Mouse (Mus musculus) left cerebral cortex, postnatal 4 days (tissue): Measurements from ENCODE around the gene Unc50. TPM values are rescaled to one million over a fixed set of nuclear protein-coding genes. Genes with fewer than 3 reads are reported as not detected.

Experiments used
- DNase-seq: peaks from one replicate; pipeline ENCODE4 v3.0.0-alpha.2; 2022
- intact Hi-C: fragments of 180-260 bp; cut with DNase I; formaldehyde crosslinking; loops from one replicate; pipeline ENCODE4 v1.15.1; 2025
- total RNA-seq, 2 experiments: library from RNA; stranded (reverse); gene quantifications; 2 replicates each; pipeline ENCODE4 v1.2.3; 2021

The Unc50 gene
- 10 to 100 TPM; 46.9 to 51.8 TPM for total RNA-seq

DNA sequence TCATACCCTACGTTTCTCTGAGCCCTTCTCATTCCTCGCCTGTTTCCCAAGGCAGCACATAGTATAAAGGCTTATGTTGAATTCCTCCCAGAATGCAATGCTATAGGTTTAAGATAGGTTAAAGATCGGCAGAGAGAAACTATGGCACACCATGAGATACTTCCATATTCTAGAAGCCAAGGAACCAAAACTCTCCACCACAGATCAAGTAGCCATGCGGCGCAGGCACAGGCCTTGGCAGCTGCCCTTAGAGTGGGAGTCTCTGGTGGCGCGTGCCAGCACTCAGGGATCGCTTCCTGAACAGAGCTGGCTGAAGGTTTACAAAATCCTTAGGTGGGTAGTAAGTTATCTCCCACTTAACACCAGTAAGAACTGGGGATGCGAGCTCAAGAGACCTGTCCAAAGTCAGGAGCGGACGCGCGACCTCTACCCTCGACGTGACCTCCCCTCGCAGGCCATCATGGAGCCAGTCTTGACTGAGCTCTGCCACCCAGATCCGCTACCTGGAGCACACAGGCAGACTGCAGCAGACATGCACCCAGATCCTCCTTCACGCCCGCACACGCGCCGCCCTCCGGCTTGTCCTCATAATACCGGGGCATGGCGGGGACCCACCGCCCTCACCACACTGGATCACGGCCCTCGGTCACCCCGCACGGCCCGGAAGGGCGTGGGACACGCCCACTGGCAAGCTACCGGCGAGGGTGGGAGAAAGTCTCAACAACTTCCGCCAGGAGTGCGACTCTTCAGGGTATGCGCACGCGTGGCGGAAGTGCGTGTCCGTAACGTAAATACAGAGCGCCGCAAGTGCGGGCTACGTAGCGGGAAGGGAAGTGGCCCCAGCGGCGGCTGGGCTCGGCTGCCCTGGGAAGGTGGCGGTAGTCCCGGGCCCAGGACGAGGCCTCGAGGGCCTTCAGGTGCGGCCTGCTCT is at the start of gene Unc50, which contains the start of gene Coa5:
Unc50 (plus strand) TSS at position 774 of the 931 bp plus-strand sequence.
Coa5 (minus strand) TSS at position 738 of the 931 bp plus-strand sequence.
- peak; percentile 95 for DNase-seq
- intact Hi-C loops: no loop called here

- DNase-seq: no peak
- intact Hi-C loops: no loop called here
Measured at GRCm38 (mm10) chr1:37380913-37381312, 49.0 kb upstream of the Unc50 start.

DNA sequence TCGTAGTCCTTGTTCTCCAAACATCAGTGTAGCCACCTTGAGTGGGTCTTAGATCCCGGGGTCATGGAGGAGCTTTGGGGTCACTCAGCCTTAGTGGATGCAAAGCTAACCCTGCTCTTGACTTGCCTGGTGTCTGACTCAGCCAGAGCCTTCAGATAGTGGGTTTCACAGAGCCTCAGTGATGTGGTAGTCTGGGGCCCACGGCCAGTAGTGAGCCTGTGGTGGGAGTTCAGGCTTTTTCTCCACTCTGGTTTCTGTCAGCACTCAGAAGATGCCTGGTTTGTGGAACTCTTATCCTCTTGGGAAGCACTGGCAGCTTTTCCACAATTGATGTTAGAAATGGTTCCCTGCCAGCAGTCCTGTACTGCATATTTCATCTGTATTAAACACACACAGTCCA is 45.6 kb upstream of the Unc50 start:
- intact Hi-C loops: no loop called here
- DNase-seq: no peak

DNA sequence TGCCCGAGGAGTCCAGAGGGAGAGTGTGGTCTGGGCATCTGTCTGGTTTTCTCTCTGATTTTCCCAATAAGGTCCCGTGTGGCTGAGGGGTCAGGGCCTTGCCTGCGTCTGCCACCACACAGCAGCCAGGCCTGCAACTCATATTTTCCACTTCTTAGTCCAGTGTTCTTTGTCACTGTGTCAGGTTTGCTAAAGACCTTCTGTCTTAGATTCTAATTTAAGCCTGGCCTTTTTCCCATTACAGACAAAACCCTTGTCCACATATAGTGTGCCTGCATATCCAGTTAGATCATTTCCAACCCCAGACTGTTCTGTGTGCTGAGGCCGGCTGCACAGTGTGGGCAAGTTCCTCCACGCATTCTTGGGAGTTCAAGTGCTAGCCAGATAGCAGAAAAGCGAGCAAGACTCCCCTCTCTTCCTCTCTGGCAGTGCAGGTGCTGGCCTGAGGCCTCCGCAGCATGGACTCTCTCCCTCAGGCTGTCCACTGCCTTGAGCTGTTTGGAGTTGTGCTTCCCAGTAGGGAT is 43.4 kb upstream of the Unc50 start:
- DNase-seq: no peak
- intact Hi-C loops: no loop called here

- intact Hi-C loops: no loop called here
- DNase-seq: no peak
Measured at GRCm38 (mm10) chr1:37393174-37393573, 36.8 kb upstream of the Unc50 start.

DNA sequence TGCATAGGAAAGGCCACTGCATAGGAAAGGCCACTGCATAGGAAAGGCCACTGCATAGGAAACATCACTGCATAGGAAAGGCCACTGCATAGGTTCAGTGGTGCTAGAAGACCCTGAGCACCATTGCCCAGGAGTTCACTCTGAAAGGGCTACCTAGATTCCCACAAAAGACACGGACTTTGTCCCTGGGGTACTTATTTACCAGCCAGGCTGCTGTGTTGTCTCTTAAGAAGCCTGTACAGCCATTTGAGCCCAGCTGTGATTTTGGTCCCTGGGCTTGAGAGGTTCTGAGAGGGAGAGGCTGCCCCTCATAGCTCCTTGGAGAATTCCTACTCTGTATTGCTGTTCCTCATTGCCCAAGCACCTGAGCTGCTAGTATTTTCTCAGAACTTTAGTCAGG is 33.5 kb upstream of the Unc50 start:
- intact Hi-C loops: no loop called here
- DNase-seq: no peak

DNA sequence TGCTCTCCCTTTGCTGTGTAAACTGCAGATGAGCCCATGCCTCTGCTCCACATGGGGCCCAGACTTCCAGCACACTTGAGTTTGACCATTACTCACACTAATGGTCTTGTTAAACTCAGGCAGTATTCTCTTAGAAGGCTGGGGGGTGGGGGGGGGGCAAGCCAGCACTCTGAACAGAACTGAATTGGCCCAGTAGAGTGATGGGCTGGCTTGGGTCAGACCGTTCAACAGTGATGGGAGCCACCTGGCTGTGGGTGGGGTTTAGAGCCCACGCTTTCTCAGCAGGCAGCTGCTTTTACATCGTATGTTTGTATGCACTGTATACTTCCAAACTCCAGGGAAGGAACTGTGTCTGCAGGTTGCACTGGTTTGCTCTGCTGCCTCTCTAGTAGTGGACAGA is 31.0 kb upstream of the Unc50 start:
- intact Hi-C loops: no loop called here
- no peak for DNase-seq

- intact Hi-C loops: no loop called here
- DNase-seq: no peak
Measured at GRCm38 (mm10) chr1:37399734-37400133, 30.2 kb upstream of the Unc50 start.

DNA sequence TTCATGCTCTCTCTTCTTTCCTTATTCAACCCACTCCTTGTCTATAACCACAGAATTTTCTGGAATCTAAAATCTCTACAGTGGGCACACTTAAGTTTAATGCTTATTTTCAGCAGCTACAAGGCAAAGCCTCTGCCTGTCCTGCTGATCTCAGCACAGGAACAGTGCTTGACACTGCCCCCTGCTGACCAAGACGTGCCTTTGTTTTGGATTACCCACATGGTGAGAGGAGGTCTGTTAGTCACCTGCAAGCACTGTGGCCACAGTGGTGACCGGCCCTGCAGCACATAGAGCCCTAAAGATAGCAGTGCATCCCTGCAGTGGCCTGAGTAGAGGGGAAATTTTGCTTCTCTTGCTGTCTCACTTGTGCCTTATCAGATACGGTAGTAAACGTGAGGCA is 28.3 kb upstream of the Unc50 start:
- intact Hi-C loops: loop anchor here (1.0 kb wide), 1 partner anchor 129 kb away; no protein-coding TSS in a partner anchor
- peak; percentile 65 for DNase-seq

DNA sequence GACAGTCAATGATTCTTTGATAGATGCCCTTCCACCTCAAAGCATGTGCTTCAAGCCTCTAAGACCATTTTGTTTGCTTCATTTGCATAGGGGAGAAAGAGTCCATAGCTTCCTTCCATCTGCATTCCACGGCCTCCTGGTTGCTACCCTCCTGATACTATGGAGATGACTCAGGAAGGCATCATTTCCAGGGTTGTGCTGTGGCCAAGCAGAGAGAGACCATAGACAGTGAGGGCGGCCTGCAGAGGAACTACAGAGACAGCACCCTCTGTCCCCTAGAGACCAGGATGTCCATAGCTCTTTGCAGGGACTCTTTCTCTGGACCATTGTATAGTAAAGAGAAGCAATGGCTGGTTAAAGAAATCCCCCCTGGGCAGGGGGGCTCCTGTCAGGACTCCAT is 24.8 kb upstream of the Unc50 start:
- DNase-seq: no peak
- intact Hi-C loops: no loop called here

GRCm38 (mm10) chr1:37407228-37407627 is 22.7 kb upstream of the Unc50 start:
- DNase-seq: no peak
- intact Hi-C loops: no loop called here

- no peak for DNase-seq
- intact Hi-C loops: no loop called here
Measured at GRCm38 (mm10) chr1:37408059-37408458, 21.9 kb upstream of the Unc50 start.

DNA sequence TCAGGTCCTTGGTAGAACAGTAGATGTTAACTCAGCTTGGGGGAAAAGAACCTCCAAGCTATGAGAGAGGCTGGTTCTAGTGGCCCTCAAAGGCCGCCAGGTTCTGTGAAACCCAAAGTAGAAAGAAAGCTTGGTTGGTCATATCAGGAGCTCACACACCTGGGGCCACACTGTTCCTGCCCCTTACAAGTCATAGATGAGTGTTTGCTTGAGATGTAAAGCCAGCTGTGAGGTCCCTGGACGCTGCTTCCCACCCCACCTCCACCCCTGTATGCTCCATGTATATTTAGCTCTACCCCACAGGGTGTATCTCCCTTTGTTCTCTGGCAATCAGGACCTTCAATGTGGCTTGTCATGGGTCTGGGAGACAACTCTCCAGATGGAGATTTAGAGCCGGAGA is 21.3 kb upstream of the Unc50 start:
- DNase-seq: no peak
- intact Hi-C loops: no loop called here

GRCm38 (mm10) chr1:37409647-37410046 is 20.3 kb upstream of the Unc50 start:
- DNase-seq: no peak
- intact Hi-C loops: no loop called here

- intact Hi-C loops: no loop called here
- no peak for DNase-seq
Measured at GRCm38 (mm10) chr1:37415394-37415793, 14.5 kb upstream of the Unc50 start.

DNA sequence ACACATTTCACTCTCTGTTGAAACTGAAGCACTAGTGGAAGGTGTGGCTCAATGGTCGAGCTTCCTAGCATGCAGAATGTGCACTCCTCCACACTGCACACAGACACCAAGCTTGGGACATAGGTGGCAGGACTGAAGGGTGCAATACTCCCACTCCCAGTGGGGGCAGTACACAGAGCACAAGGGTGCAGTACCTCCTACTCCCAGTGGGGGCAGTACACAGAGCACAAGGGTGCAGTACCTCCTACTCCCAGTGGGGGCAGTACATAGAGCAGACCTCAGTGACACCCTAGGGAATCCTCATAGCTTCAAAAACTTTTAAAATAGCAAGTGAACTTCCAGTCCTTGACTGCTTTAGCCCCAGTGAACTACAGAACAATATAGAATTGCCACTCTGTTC is 10.5 kb upstream of the Unc50 start:
- peak; percentile 62 for DNase-seq
- intact Hi-C loops: no loop called here

DNA sequence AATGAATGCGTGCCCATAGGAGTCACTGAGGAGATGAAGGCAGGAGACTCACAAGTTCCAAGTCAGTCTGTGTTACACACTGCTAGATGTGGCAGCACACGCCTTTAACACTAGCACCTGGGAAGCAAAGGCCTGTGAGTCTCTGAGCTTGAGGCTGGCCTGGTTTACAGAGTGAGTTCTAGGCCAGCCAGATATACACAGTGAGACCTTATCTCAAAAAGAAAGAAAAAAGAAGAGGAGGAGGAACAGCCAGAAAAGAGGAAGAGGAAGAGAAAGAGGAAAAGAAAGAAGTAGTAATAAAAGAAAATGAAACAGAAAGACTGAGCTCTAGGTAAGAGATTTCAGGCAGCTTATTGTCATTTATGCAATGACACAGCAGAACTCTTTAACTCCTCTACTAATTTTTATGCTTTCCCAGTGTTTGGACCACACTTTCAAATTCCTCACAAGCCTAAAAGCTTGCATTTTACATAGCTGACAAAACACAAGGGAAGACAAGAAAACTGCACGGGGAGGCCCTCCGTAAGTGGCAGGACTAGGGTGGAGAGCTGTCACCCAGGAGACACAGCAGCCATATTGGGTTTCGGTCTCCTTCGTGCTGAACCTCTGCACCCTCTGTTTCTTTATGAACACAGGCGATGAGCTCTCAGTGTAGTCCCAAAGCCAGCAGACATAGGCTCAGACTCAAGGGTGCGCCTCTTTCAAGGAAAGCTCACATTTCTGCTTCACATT is 2.6 kb upstream of the Unc50 start:
- DNase-seq: no peak
- intact Hi-C loops: no loop called here

DNA sequence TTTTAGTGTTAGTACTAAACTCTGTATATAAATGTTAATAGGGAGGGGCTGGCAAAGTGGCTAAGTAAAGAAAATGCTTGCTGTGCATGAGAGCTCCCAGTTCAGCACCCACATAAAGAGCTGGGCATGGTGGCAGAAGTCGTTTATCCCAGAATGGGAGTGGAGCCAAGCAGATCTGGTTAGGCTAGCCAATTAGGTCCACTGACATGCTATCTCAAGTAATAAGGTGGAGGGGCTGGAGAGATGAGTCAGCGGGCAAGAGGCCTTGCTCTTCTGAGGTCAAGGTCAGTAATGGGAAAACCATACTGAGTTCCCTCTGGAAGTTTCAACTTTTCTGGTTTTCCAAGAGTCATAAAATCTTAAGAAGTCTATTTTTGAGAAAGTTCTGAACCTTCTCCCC is 1.0 kb upstream of the Unc50 start:
- intact Hi-C loops: no loop called here
- DNase-seq: no peak

GRCm38 (mm10) chr1:37430297-37430840 is 430 bp downstream of the Unc50 start:
- no peak for DNase-seq
- intact Hi-C loops: no loop called here

GRCm38 (mm10) chr1:37436419-37436818 is 6.5 kb downstream of the Unc50 start:
- no peak for DNase-seq
- intact Hi-C loops: no loop called here
